8 mouse cellular contexts compared by ENCODE assay signal in genomic region chr4:106474241-106474640, GRCm38 (mm10). TPM values are rescaled to one million over a fixed set of nuclear protein-coding genes. Genes with fewer than 3 reads are reported as not detected.
DNase-seq lines count a peak whose midpoint lies in the region; ATAC-seq lines count a peak whose summit lies in the region.

No protein-coding gene starts in this region.

- 0 out of 2 replicates have a peak, but pooled peaks cover 5% of the 10 kb centered on the region for H3K27me3 ChIP-seq in kidney, embryonic 15.5 days
- no peaks in the 10 kb centered on the region for H3K27me3 ChIP-seq in liver, embryonic 16.5 days (ENCODE audit: control insufficient read depth, insufficient read depth, low read depth, low read length)
- H3K27me3 ChIP-seq in neural tube, embryonic 14.5 days (ENCODE audit: control insufficient read depth, insufficient read depth, low read length), result no peaks in the 10 kb centered on the region

- peak; percentile 56 for DNase-seq in MN1 (ENCODE audit: low spot score)
- DNase-seq in cerebellum, adult 9-11 months, result peak; percentile 60
- DNase-seq in forelimb bud, embryonic 11.5 days (ENCODE audit: low read depth, low spot score), result peak; percentile 69
- DNase-seq in urinary bladder, adult 2 months (ENCODE audit: low spot score), result no peak

- no peak overlapping the region for H3K4me3 ChIP-seq in kidney, embryonic 15.5 days (replicated peaks)
- H3K4me3 ChIP-seq in liver, embryonic 16.5 days (ENCODE audit: low read depth, low read length), result no peak overlapping the region
- no peak overlapping the region for H3K4me3 ChIP-seq in neural tube, embryonic 14.5 days (ENCODE audit: low read depth, low read length)

- ATAC-seq in CD4-positive, CD25-positive, alpha-beta regulatory T cell, adult 4 months, result peak; percentile 70
- ATAC-seq in kidney, embryonic 15.5 days (replicated peaks; ENCODE audit: low FRiP score), result peak; percentile 52
- ATAC-seq in liver, embryonic 16.5 days (ENCODE audit: low read depth), result 0 out of 2 replicates have a peak, but pooled peaks have one; percentile 28
- ATAC-seq in neural tube, embryonic 14.5 days (ENCODE audit: low read depth), result peak; percentile 63

- H3K4me2 ChIP-seq in kidney, embryonic 15.5 days, result no peak overlapping the region
- no peak overlapping the region for H3K4me2 ChIP-seq in liver, embryonic 16.5 days (ENCODE audit: low read depth, low read length)
- no peak overlapping the region for H3K4me2 ChIP-seq in neural tube, embryonic 14.5 days (ENCODE audit: low read depth, low read length)

- no peak overlapping the region for H3K9ac ChIP-seq in kidney, embryonic 15.5 days
- H3K9ac ChIP-seq in liver, embryonic 16.5 days (ENCODE audit: low read depth, low read length), result no peak overlapping the region
- no peak overlapping the region for H3K9ac ChIP-seq in neural tube, embryonic 14.5 days (replicated peaks; ENCODE audit: low read depth, low read length)

- H3K36me3 ChIP-seq in kidney, embryonic 15.5 days, result no peaks in the 10 kb centered on the region
- no peaks in the 10 kb centered on the region for H3K36me3 ChIP-seq in liver, embryonic 16.5 days (ENCODE audit: control insufficient read depth, insufficient read depth)
- H3K36me3 ChIP-seq in neural tube, embryonic 14.5 days (ENCODE audit: control insufficient read depth, insufficient read depth, low read length), result no peaks in the 10 kb centered on the region

- WGBS in kidney, embryonic 15.5 days, result 4% methylated on average over 6 of the region's 6 CpGs
- WGBS in liver, embryonic 16.5 days (ENCODE audit: insufficient replicate concordance), result 2% methylated on average over 6 of the region's 6 CpGs
- WGBS in neural tube, embryonic 14.5 days, result 4% methylated on average over 6 of the region's 6 CpGs

- peaks cover 11% of the 10 kb centered on the region; the same call in 1 of the 2 replicates for H3K4me1 ChIP-seq in kidney, embryonic 15.5 days
- no peaks in the 10 kb centered on the region; the same call in 1 of the 2 replicates for H3K4me1 ChIP-seq in liver, embryonic 16.5 days (ENCODE audit: control insufficient read depth, low read depth, low read length)
- H3K4me1 ChIP-seq in neural tube, embryonic 14.5 days (ENCODE audit: control insufficient read depth, insufficient read depth, low read length), result no peaks in the 10 kb centered on the region

- H3K27ac ChIP-seq in kidney, embryonic 15.5 days, result no peak overlapping the region
- no peak overlapping the region for H3K27ac ChIP-seq in liver, embryonic 16.5 days (ENCODE audit: low read length)
- H3K27ac ChIP-seq in neural tube, embryonic 14.5 days (ENCODE audit: low read depth, low read length), result no peak overlapping the region

- no peaks in the 10 kb centered on the region for H3K9me3 ChIP-seq in kidney, embryonic 15.5 days (replicated peaks)
- no peaks in the 10 kb centered on the region for H3K9me3 ChIP-seq in liver, embryonic 16.5 days (replicated peaks; ENCODE audit: control insufficient read depth, low read length)
- no peaks in the 10 kb centered on the region for H3K9me3 ChIP-seq in neural tube, embryonic 14.5 days (ENCODE audit: control insufficient read depth, low read length)

RNA-seq across cellular contexts. Expression of gene Pcsk9, which starts 10.1 kb away (rescaled TPM):
- polyA plus RNA-seq in CD4-positive, CD25-positive, alpha-beta regulatory T cell, adult 4 months (2017; shearing (Covaris generic)), result not detected
- polyA plus RNA-seq in kidney, embryonic 15.5 days (2015; fragmentation: Nextera tagmentation; extraction: Ambion mirVana), result 16.3 and 18.8 TPM in 2 replicates
- 89.7 and 99.6 TPM in 2 replicates for polyA plus RNA-seq in liver, embryonic 16.5 days (2015; fragmentation: Nextera tagmentation; extraction: Ambion mirVana)
- 0.70 and 0.73 TPM in 2 replicates for polyA plus RNA-seq in neural tube, embryonic 14.5 days (2014; fragmentation: Nextera tagmentation; extraction: Ambion mirVana)
- 1.7 and 2.0 TPM in 2 replicates for polyA plus RNA-seq in urinary bladder, adult 2 months (2012; rRNA removed)

RNA-seq across cellular contexts. Expression of gene Bsnd, which starts 17.8 kb away (rescaled TPM):
- polyA plus RNA-seq in CD4-positive, CD25-positive, alpha-beta regulatory T cell, adult 4 months (2017; shearing (Covaris generic)), result not detected
- polyA plus RNA-seq in kidney, embryonic 15.5 days (2015; fragmentation: Nextera tagmentation; extraction: Ambion mirVana), result 7.9 and 8.9 TPM in 2 replicates
- not detected in 2 replicates for polyA plus RNA-seq in liver, embryonic 16.5 days (2015; fragmentation: Nextera tagmentation; extraction: Ambion mirVana)
- polyA plus RNA-seq in neural tube, embryonic 14.5 days (2014; fragmentation: Nextera tagmentation; extraction: Ambion mirVana), result not detected in 2 replicates
- polyA plus RNA-seq in urinary bladder, adult 2 months (2012; rRNA removed), result 0.34 and 0.41 TPM in 2 replicates
